Mouse (Mus musculus) midbrain, postnatal 0 days (tissue): ENCODE data around the gene Glb1l. TPM values are rescaled to one million over a fixed set of nuclear protein-coding genes. Genes with fewer than 3 reads are reported as not detected.

Experiments
- ATAC-seq: fragments of 200-750 bp; cut with Nextera tagmentation; 2 replicates; pipeline ENCODE4 v1.8.0; 2017; ENCODE audit warnings: moderate number of reproducible peaks, mild to moderate bottlenecking, moderate TSS enrichment, moderate library complexity; ENCODE audit not compliant: low FRiP score
- DNase-seq: peaks from one replicate; pipeline ENCODE4 v3.0.0-alpha.2; 2015; ENCODE audit warnings: low spot score
- H3K27ac ChIP-seq: fragments of 300-500 bp; sonication (generic); 2 replicates; pipeline ENCODE4 v1.5.1; 2014; ENCODE audit warnings: low read depth, mild to moderate bottlenecking, low read length, mixed read lengths
- H3K27me3 ChIP-seq: fragments of 300-500 bp; sonication (generic); 2 replicates; pipeline ENCODE4 v1.6.1; 2014; ENCODE audit warnings: low read length, control low read depth, mixed read lengths; ENCODE audit not compliant: insufficient read depth
- H3K36me3 ChIP-seq: fragments of 300-500 bp; sonication (generic); 2 replicates; pipeline ENCODE4 v1.6.1; 2014; ENCODE audit warnings: low read length, control low read depth, mixed read lengths; ENCODE audit not compliant: insufficient read depth
- H3K4me1 ChIP-seq: fragments of 300-500 bp; sonication (generic); 2 replicates; pipeline ENCODE4 v1.6.1; 2014; ENCODE audit warnings: mild to moderate bottlenecking, control low read depth, antibody characterized with exemption, low read length, mixed read lengths; ENCODE audit not compliant: insufficient read depth
- H3K4me2 ChIP-seq: fragments of 300-500 bp; sonication (generic); 2 replicates; pipeline ENCODE4 v1.6.1; 2014; ENCODE audit warnings: low read depth, mild to moderate bottlenecking, low read length, mixed read lengths; ENCODE audit not compliant: poor library complexity, severe bottlenecking
- H3K4me3 ChIP-seq: fragments of 300-500 bp; sonication (generic); 2 replicates; pipeline ENCODE4 v1.5.1; 2014; ENCODE audit warnings: low read depth, mild to moderate bottlenecking, low read length, moderate library complexity
- H3K9ac ChIP-seq: fragments of 300-500 bp; sonication (generic); replicated peaks from 2 replicates; pipeline ENCODE4 v1.6.1; 2014; ENCODE audit warnings: mild to moderate bottlenecking, low read length, moderate library complexity, mixed read lengths; ENCODE audit not compliant: poor library complexity, severe bottlenecking
- H3K9me3 ChIP-seq: fragments of 300-500 bp; sonication (generic); 2 replicates; pipeline ENCODE4 v1.6.1; 2016; ENCODE audit warnings: low read length, control low read depth
- CTCF ChIP-seq: IDR thresholded peaks from 2 replicates; pipeline ENCODE4 v1.5.1; 2016; ENCODE audit warnings: antibody characterized with exemption, mild to moderate bottlenecking
- WGBS: fragments of 180-500 bp; shearing (Covaris S2); extraction: QIAGEN DNeasy Blood & Tissue Kit; methylation state at CpG from one replicate; pipeline ENCODE4 v1.1.7; 2014; 5-methylcytosine and 5-hydroxymethylcytosine counted together
- polyA plus RNA-seq: library from polyadenylated mRNA; unstranded; fragments of >200 nt; fragmentation: Nextera tagmentation; extraction: Ambion mirVana; gene quantifications from 2 replicates; pipeline ENCODE4 v1.2.1, GENCODE M21; 2015
- total RNA-seq: library from RNA; depleted of rRNA; stranded (reverse); fragments of >200 nt; gene quantifications from 2 replicates; pipeline ENCODE4 v1.2.3, GENCODE M21; 2014

The Glb1l gene
- total and polyA plus RNA-seq, 2 experiments from 2014 or later = 18.3 to 18.4 TPM

- Histone ChIP-seq H3K27me3 (no peaks in the 10 kb centered on the region), H3K4me3 (peak overlapping the region; percentile 22), H3K4me2 (peak overlapping the region; percentile 47), H3K4me1 (peaks cover 19% of the 10 kb centered on the region), H3K9ac (peak overlapping the region; percentile 48), H3K36me3 (peaks cover 16% of the 10 kb centered on the region), H3K9me3 (no peaks in the 10 kb centered on the region), H3K27ac (no peak overlapping the region)
- ATAC-seq = no peak
- TF ChIP-seq CTCF = no peak
- 12% methylated on average over 34 of the region's 34 CpGs for WGBS
- DNase-seq = peak; percentile 28
These were observed 1.5 kb downstream of the Glb1l start for GRCm38 (mm10) chr1:75208967-75209678.

GRCm38 (mm10) chr1:75201236-75201635, 9.4 kb downstream of the Glb1l start:
- no peak for TF ChIP-seq CTCF
- H3K27ac ChIP-seq = no peak overlapping the region
- no peak overlapping the region for H3K4me3 ChIP-seq
- peaks cover 37% of the 10 kb centered on the region for H3K36me3 ChIP-seq
- DNase-seq (no peak), ATAC-seq (no peak)
- no peaks in the 10 kb centered on the region for H3K27me3 ChIP-seq
- no peaks in the 10 kb centered on the region for H3K4me1 ChIP-seq
- no peak overlapping the region for H3K9ac ChIP-seq
- H3K4me2 ChIP-seq = no peak overlapping the region
- 94% methylated on average over 1 of the region's 1 CpGs for WGBS
- no peaks in the 10 kb centered on the region for H3K9me3 ChIP-seq

- H3K36me3 ChIP-seq = peaks cover 23% of the 10 kb centered on the region
- no peak for TF ChIP-seq CTCF
- H3K4me1 ChIP-seq = peaks cover 6% of the 10 kb centered on the region; the same call in 1 of the 2 replicates
- DNase-seq (peak; percentile 29), ATAC-seq (no peak; the same call in 1 of the 2 replicates)
- no peaks in the 10 kb centered on the region for H3K9me3 ChIP-seq
- peak overlapping the region; percentile 97 for H3K27ac ChIP-seq
- under 1% methylated on average over 19 of the region's 19 CpGs for WGBS
- H3K4me3 ChIP-seq = peak overlapping the region; percentile 75
- H3K9ac ChIP-seq = peak overlapping the region; percentile 81
- no peaks in the 10 kb centered on the region for H3K27me3 ChIP-seq
- H3K4me2 ChIP-seq = peak overlapping the region; percentile 99
These were observed 18.2 kb downstream of the Glb1l start for GRCm38 (mm10) chr1:75192452-75192851.

- peak; percentile 34; the same call in 1 of the 2 replicates for TF ChIP-seq CTCF
- peak within 1 kb of the TSS; percentile 75 for H3K4me3 ChIP-seq
- ATAC-seq = peak; percentile 99
- peak within 1 kb of the TSS; percentile 97 for H3K27ac ChIP-seq
- WGBS = under 1% methylated on average over 51 of the region's 56 CpGs
- peaks cover 6% of the 10 kb centered on the region; the same call in 1 of the 2 replicates for H3K4me1 ChIP-seq
- H3K4me2 ChIP-seq = peak within 1 kb of the TSS; percentile 99
- no peaks in the 10 kb centered on the region for H3K9me3 ChIP-seq
- H3K9ac ChIP-seq = peak within 1 kb of the TSS; percentile 93
- H3K36me3 ChIP-seq = peaks cover 23% of the 10 kb centered on the region
- no peaks in the 10 kb centered on the region for H3K27me3 ChIP-seq
- peak; percentile 98 for DNase-seq
These were observed 18.8 kb downstream of the Glb1l start, which contains the start of the genes Ankzf1 and Atg9a for GRCm38 (mm10) chr1:75191622-75192402. Ankzf1 (plus strand) TSS chr1:75192151. Atg9a (minus strand) TSS chr1:75192196.

GRCm38 (mm10) chr1:75191258-75191621, 19.4 kb downstream of the Glb1l start:
- H3K4me3 ChIP-seq = peak overlapping the region; percentile 75
- H3K4me2 ChIP-seq = peak overlapping the region; percentile 84
- ATAC-seq (no peak), DNase-seq (no peak)
- H3K9me3 ChIP-seq = no peaks in the 10 kb centered on the region
- H3K4me1 ChIP-seq = peaks cover 6% of the 10 kb centered on the region; the same call in 1 of the 2 replicates
- H3K9ac ChIP-seq = peak overlapping the region; percentile 93
- 35% methylated on average over 5 of the region's 5 CpGs for WGBS
- H3K27me3 ChIP-seq = no peaks in the 10 kb centered on the region
- H3K36me3 ChIP-seq = peaks cover 24% of the 10 kb centered on the region
- peak overlapping the region; percentile 97 for H3K27ac ChIP-seq
- TF ChIP-seq CTCF = no peak
